Mouse (Mus musculus) layer of hippocampus, postnatal 25 days (tissue): ENCODE measurements around the gene Cul9. TPM values are rescaled to one million over a fixed set of nuclear protein-coding genes. Genes with fewer than 3 reads are reported as not detected.

ENCODE experiments used
- DNase-seq, 2 experiments: peaks; one replicate each; pipeline ENCODE4 v3.0.0; 2022; ENCODE audit warnings: mixed read lengths in 2 of 2, low spot score in 1 of 2; ENCODE audit errors: extremely low spot score in 1 of 2
- microRNA-seq, 2 experiments: library from miRNA; unstranded; fragments of <30 nt; microRNA quantifications; one replicate each; pipeline ENCODE4 v1.2.0; 2021
- total RNA-seq, 2 experiments: library from RNA; stranded (reverse); gene quantifications; 2 replicates each; pipeline ENCODE4 v1.2.3; 2021

Gene Cul9
- total RNA-seq, 2 experiments from 2014 or later: 51.1 to 57.4 TPM

GRCm38 (mm10) chr17:46454539-46454938, 91.6 kb downstream of the Cul9 start:
- DNase-seq: no peak

- DNase-seq: no peak
Observed at GRCm38 (mm10) chr17:46453970-46454411, 92.2 kb downstream of the Cul9 start.

- no peak for DNase-seq
Observed at GRCm38 (mm10) chr17:46453302-46453948, 92.8 kb downstream of the Cul9 start.

- DNase-seq: no peak
Observed at GRCm38 (mm10) chr17:46452683-46453082, 93.5 kb downstream of the Cul9 start.

Small RNAs within 50 kb of the gene (microRNA-seq; reads per million reads assigned to microRNA genes)
- 3.8 to 4.2 reads per million in 2 experiments for gene Mir6976

Other genes starting within 250 kb of the Cul9 start
- 10 to 100 TPM; 45.3 to 47.0 TPM for gene Dlk2, start 249.0 kb downstream of the Cul9 start, total RNA-seq
- gene Abcc10, start 218.0 kb downstream of the Cul9 start, total RNA-seq: 10 to 100 TPM in 1 of 2 experiments, 1 to 10 TPM in 1; 8.8 to 11.7 TPM
- gene Zfp318, start 162.7 kb downstream of the Cul9 start, total RNA-seq: 10 to 100 TPM; 51.3 to 69.7 TPM
- gene Crip3, start 117.5 kb downstream of the Cul9 start, total RNA-seq: 1 to 10 TPM; 2.5 to 2.9 TPM
- under 1 TPM in 1 of 2 experiments, not detected in 1; 0.32 TPM for gene Slc22a7, start 107.9 kb downstream of the Cul9 start, total RNA-seq
- gene Ttbk1, start 58.7 kb downstream of the Cul9 start, total RNA-seq: 100 to 1,000 TPM; 112 to 124 TPM
- 1 to 10 TPM; 5.1 to 6.7 TPM for gene Dnph1, start 49.7 kb downstream of the Cul9 start, total RNA-seq
- 10 to 100 TPM; 75.9 to 80.6 TPM for gene Srf, start 9.8 kb upstream of the Cul9 start, total RNA-seq
- 1 to 10 TPM; 8.9 to 9.4 TPM for gene Ptk7, start 83.1 kb upstream of the Cul9 start, total RNA-seq
- 10 to 100 TPM; 16.8 to 17.0 TPM for gene Klc4, start 99.6 kb upstream of the Cul9 start, total RNA-seq
- 10 to 100 TPM; 51.5 to 57.4 TPM for gene Mrpl2, start 99.8 kb upstream of the Cul9 start, total RNA-seq
- gene Cul7, start 103.9 kb upstream of the Cul9 start, total RNA-seq: 10 to 100 TPM; 19.7 to 20.9 TPM
- 10 to 100 TPM; 16.3 to 18.1 TPM for gene Rrp36, start 128.0 kb upstream of the Cul9 start, total RNA-seq
- 100 to 1,000 TPM in 1 of 2 experiments, 10 to 100 TPM in 1; 94.9 to 109 TPM for gene Mea1, start 132.4 kb upstream of the Cul9 start, total RNA-seq
- gene Klhdc3, start 134.5 kb upstream of the Cul9 start, total RNA-seq: 100 to 1,000 TPM; 180 to 197 TPM
- 10 to 100 TPM; 88.1 to 91.8 TPM for gene Ppp2r5d, start 158.7 kb upstream of the Cul9 start, total RNA-seq
- gene Pex6, start 165.1 kb upstream of the Cul9 start, total RNA-seq: 10 to 100 TPM; 52.7 to 53.5 TPM
- gene Gnmt, start 182.8 kb upstream of the Cul9 start, total RNA-seq: under 1 TPM in 1 of 2 experiments, not detected in 1; 0.68 TPM
- gene Cnpy3, start 205.8 kb upstream of the Cul9 start, total RNA-seq: 10 to 100 TPM; 62.3 to 68.2 TPM
- gene Ptcra, start 217.3 kb upstream of the Cul9 start, total RNA-seq: not detected
- gene 2310039H08Rik, start 226.2 kb upstream of the Cul9 start, total RNA-seq: 10 to 100 TPM in 1 of 2 experiments, 1 to 10 TPM in 1; 7.5 to 10.5 TPM
- gene Rpl7l1, start 236.3 kb upstream of the Cul9 start, total RNA-seq: 10 to 100 TPM; 51.4 to 53.8 TPM